In the genomic region with DNA sequence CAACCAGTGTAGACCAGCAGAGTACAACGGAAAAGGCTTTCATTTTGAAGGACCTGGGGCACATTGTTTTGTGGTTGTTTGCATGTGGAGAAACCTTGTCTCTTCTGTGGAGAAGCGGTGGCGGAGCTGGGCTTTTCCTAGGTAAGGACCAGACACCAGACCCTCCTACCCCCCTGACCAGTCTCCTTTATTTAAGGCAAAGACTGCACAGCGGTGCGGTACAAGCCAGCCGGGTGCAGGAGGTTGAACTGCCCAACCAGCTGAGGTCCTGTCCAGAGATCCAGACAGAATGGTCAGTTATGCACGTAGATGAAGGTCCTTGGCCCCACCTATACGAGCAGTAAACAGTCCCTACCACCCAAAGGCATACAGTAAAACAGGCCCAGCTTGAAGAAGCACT, we compare ENCODE assay signal across 11 mouse cellular contexts. TPM values are rescaled to one million over a fixed set of nuclear protein-coding genes. Genes with fewer than 3 reads are reported as not detected.
DNase-seq lines count a peak whose midpoint lies in the region; ATAC-seq and TF ChIP-seq lines count a peak whose summit lies in the region.
"Had no signal": no experiment of that assay in that cellular context is flagged by ENCODE, and none has a peak within 500 bp of the region (broad histone marks: within the 10 kb centered on the region; RNA-seq: fewer than 3 reads in every experiment).

No protein-coding gene starts in this region.

- no peaks in the 10 kb centered on the region for H3K9me3 ChIP-seq in heart, embryonic 11.5 days (replicated peaks; ENCODE audit: control insufficient read depth, low read length)
- H3K9me3 ChIP-seq in E14TG2a.4 (ENCODE audit: low read length): no peaks in the 10 kb centered on the region
- no peaks in the 10 kb centered on the region for H3K9me3 ChIP-seq in hindbrain, embryonic 10.5 days
- H3K9me3 ChIP-seq in midbrain, embryonic 11.5 days (ENCODE audit: control insufficient read depth, low read length): no peaks in the 10 kb centered on the region

- no peaks in the 10 kb centered on the region for H3K36me3 ChIP-seq in heart, embryonic 11.5 days (ENCODE audit: control insufficient read depth, insufficient read depth, low read length)
- no peaks in the 10 kb centered on the region for H3K36me3 ChIP-seq in E14TG2a.4 (ENCODE audit: insufficient read depth, low read length)
- no peaks in the 10 kb centered on the region for H3K36me3 ChIP-seq in hindbrain, embryonic 10.5 days
- no peaks in the 10 kb centered on the region for H3K36me3 ChIP-seq in midbrain, embryonic 11.5 days (ENCODE audit: control insufficient read depth, insufficient read depth, low read length)

- 3% methylated on average over 8 of the region's 8 CpGs for WGBS in heart, embryonic 11.5 days (ENCODE audit: insufficient replicate concordance)
- under 1% methylated on average over 8 of the region's 8 CpGs for WGBS in hindbrain, embryonic 10.5 days
- WGBS in midbrain, embryonic 11.5 days: 2% methylated on average over 8 of the region's 8 CpGs

- H3K27ac ChIP-seq in heart, embryonic 11.5 days (ENCODE audit: low read depth, low read length): no peak overlapping the region
- H3K27ac ChIP-seq in hindbrain, embryonic 10.5 days: no peak overlapping the region
- no peak overlapping the region for H3K27ac ChIP-seq in midbrain, embryonic 11.5 days (ENCODE audit: low read depth, low read length)

- H3K27me3 ChIP-seq in heart, embryonic 11.5 days (ENCODE audit: control insufficient read depth, insufficient read depth, low read length): peaks cover 87% of the 10 kb centered on the region
- H3K27me3 ChIP-seq in E14TG2a.4 (ENCODE audit: insufficient read depth, low read length): peaks cover 96% of the 10 kb centered on the region
- H3K27me3 ChIP-seq in hindbrain, embryonic 10.5 days (ENCODE audit: insufficient read depth, poor library complexity, severe bottlenecking): peaks cover 99% of the 10 kb centered on the region
- peaks cover 73% of the 10 kb centered on the region for H3K27me3 ChIP-seq in midbrain, embryonic 11.5 days (ENCODE audit: control insufficient read depth, insufficient read depth, low read length)

- H3K4me1 ChIP-seq in heart, embryonic 11.5 days (ENCODE audit: control insufficient read depth, insufficient read depth, low read length): peaks cover 17% of the 10 kb centered on the region; the same call in 1 of the 2 replicates
- peaks cover 39% of the 10 kb centered on the region for H3K4me1 ChIP-seq in E14TG2a.4 (replicated peaks; ENCODE audit: low read depth, low read length)
- H3K4me1 ChIP-seq in hindbrain, embryonic 10.5 days (replicated peaks): peaks cover 35% of the 10 kb centered on the region
- peaks cover 20% of the 10 kb centered on the region for H3K4me1 ChIP-seq in midbrain, embryonic 11.5 days (ENCODE audit: control insufficient read depth, insufficient read depth, low read length)

- TF ChIP-seq CTCF in E14TG2a.4 (conservative IDR thresholded peaks at IDR 0.05; ENCODE audit: low read length): no peak

- peak overlapping the region; percentile 67 for H3K4me2 ChIP-seq in heart, embryonic 11.5 days
- peak overlapping the region; percentile 56; the same call in 1 of the 2 replicates for H3K4me2 ChIP-seq in midbrain, embryonic 11.5 days

- no peak overlapping the region for H3K9ac ChIP-seq in heart, embryonic 11.5 days (ENCODE audit: low read depth, low read length)
- H3K9ac ChIP-seq in midbrain, embryonic 11.5 days (ENCODE audit: low read length): no peak overlapping the region

- no peak for DNase-seq in heart, adult 18-20 months
- DNase-seq in hindbrain, embryonic 10.5 days (ENCODE audit: low spot score): peak; percentile 36
- peak; percentile 96 for DNase-seq in midbrain, embryonic 11.5 days (ENCODE audit: low spot score, missing footprints)
- no peak for DNase-seq in cerebellum, adult 9-11 months
- DNase-seq in right cerebral cortex, postnatal 36 days (ENCODE audit: low spot score in 2 of 2): no peak

- H3K4me3 ChIP-seq in heart, embryonic 11.5 days (ENCODE audit: low read depth, low read length): peak overlapping the region; percentile 40
- peak overlapping the region; percentile 54 for H3K4me3 ChIP-seq in E14TG2a.4 (replicated peaks; ENCODE audit: low read length)
- H3K4me3 ChIP-seq in hindbrain, embryonic 10.5 days: peak overlapping the region; percentile 49
- H3K4me3 ChIP-seq in midbrain, embryonic 11.5 days (ENCODE audit: low read depth, low read length): peak overlapping the region; percentile 35

- ATAC-seq in heart, embryonic 11.5 days (replicated peaks; ENCODE audit: insufficient number of reproducible peaks, low FRiP score, low TSS enrichment): no peak
- no peak for ATAC-seq in midbrain, embryonic 11.5 days (ENCODE audit: low FRiP score)
- no peak for ATAC-seq in monocyte, adult 5-6 weeks (replicated peaks; ENCODE audit: insufficient number of reproducible peaks, low FRiP score, low TSS enrichment, poor library complexity, severe bottlenecking)

RNA-seq across cellular contexts. Expression of gene Fev, which starts 2.4 kb away (rescaled TPM):
- 1.4 and 4.1 TPM in 2 replicates for polyA plus RNA-seq in heart, embryonic 11.5 days (2014; fragmentation: Nextera tagmentation; extraction: Ambion mirVana)
- total RNA-seq in heart, adult 18-20 months (2021): not detected
- 0.25 and 0.89 TPM in 2 replicates for polyA plus RNA-seq in hindbrain, embryonic 10.5 days (2016; fragmentation: Nextera tagmentation; extraction: Ambion mirVana)
- 0.41 and 0.69 TPM in 2 replicates for polyA plus RNA-seq in midbrain, embryonic 11.5 days (2014; fragmentation: Nextera tagmentation; extraction: Ambion mirVana)
- not detected in 3 replicates for total RNA-seq in monocyte, adult 5-6 weeks (2017)
- total RNA-seq: heart, adult 8-10 months; left cerebral cortex, postnatal 36 days had no signal
- polyA plus RNA-seq: C2C12 had no signal

RNA-seq across cellular contexts. Expression of gene Cryba2, which starts 10.1 kb away (rescaled TPM):
- not detected in 2 replicates for polyA plus RNA-seq in heart, embryonic 11.5 days (2014; fragmentation: Nextera tagmentation; extraction: Ambion mirVana)
- not detected for total RNA-seq in heart, adult 18-20 months (2021)
- not detected in 2 replicates for polyA plus RNA-seq in hindbrain, embryonic 10.5 days (2016; fragmentation: Nextera tagmentation; extraction: Ambion mirVana)
- 0.19 TPM in 1 of 2 replicates, not detected in the other for polyA plus RNA-seq in midbrain, embryonic 11.5 days (2014; fragmentation: Nextera tagmentation; extraction: Ambion mirVana)
- total RNA-seq in monocyte, adult 5-6 weeks (2017): not detected in 3 replicates
- total RNA-seq: heart, adult 8-10 months had no signal
- polyA plus RNA-seq: C2C12 had no signal

RNA-seq across cellular contexts. Expression of gene Cdk5r2, which starts 28.1 kb away (rescaled TPM):
- 0.30 and 0.48 TPM in 2 replicates for polyA plus RNA-seq in heart, embryonic 11.5 days (2014; fragmentation: Nextera tagmentation; extraction: Ambion mirVana)
- total RNA-seq in heart, adult 18-20 months (2021): not detected
- polyA plus RNA-seq in hindbrain, embryonic 10.5 days (2016; fragmentation: Nextera tagmentation; extraction: Ambion mirVana): 0.96 and 2.6 TPM in 2 replicates
- polyA plus RNA-seq in midbrain, embryonic 11.5 days (2014; fragmentation: Nextera tagmentation; extraction: Ambion mirVana): 5.7 and 5.8 TPM in 2 replicates
- total RNA-seq in monocyte, adult 5-6 weeks (2017): not detected in 3 replicates

RNA-seq across cellular contexts. Expression of gene Cfap65, which starts 52.6 kb away (rescaled TPM):
- not detected in 2 replicates for polyA plus RNA-seq in heart, embryonic 11.5 days (2014; fragmentation: Nextera tagmentation; extraction: Ambion mirVana)
- under 1 TPM in 1 of 2 experiments, not detected in 1; 0.33 TPM for total RNA-seq in heart, adult 18-20 months (2021)
- polyA plus RNA-seq in hindbrain, embryonic 10.5 days (2016; fragmentation: Nextera tagmentation; extraction: Ambion mirVana): 0.50 and 1.7 TPM in 2 replicates
- polyA plus RNA-seq in midbrain, embryonic 11.5 days (2014; fragmentation: Nextera tagmentation; extraction: Ambion mirVana): 0.03 and 0.04 TPM in 2 replicates
- not detected in 3 replicates for total RNA-seq in monocyte, adult 5-6 weeks (2017)
- total RNA-seq: heart, adult 8-10 months had no signal
- polyA plus RNA-seq: C2C12 had no signal

Comparison
In these comparisons a context has a peak if more than half of its experiments do, and no peak if none do; other contexts are left out.
1. DNase-seq: peak in hindbrain, embryonic 10.5 days (single experiment) and midbrain, embryonic 11.5 days (single experiment); none in heart, adult 18-20 months (0 of 2), cerebellum, adult 9-11 months (single experiment) and right cerebral cortex, postnatal 36 days (0 of 2).
2. Peak in every context shown above with its lines, with median percentiles within 50 percentile points of each other: H3K4me3 ChIP-seq.